Mouse (Mus musculus): ENCODE data around the gene Nup37.

DNA sequence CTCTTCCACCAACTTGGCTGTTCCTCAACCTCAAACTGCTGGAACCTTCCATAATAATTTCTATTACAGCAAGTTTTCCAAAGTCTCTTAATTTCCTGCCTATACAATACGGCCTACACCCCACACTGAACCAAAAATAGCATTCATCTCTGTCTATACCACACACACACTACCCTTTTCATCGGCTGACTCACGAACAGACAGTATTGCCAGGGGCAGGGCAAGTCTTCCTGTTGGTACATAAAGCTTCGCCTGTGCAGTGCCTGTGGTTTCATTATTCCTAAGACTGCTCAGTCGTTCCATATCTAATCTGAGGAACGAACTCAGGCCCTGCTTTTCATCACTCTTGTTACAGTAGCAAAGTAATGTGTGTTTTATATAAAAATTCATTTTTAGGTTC lies 4.9 kb downstream of the Nup37 start:
- TF ChIP-seq CTCF (IDR thresholded peaks at IDR 0.05; ENCODE audit: borderline replicate concordance, extremely low read depth, insufficient read depth, insufficient read length) (no peak), POLR2A (IDR thresholded peaks at IDR 0.05; ENCODE audit: borderline replicate concordance, extremely low read depth, insufficient read depth, insufficient read length, poor library complexity, severe bottlenecking) (no peak)

Measured in brain, embryonic 14.5 days (tissue).